Mouse (Mus musculus) heart, adult 8-10 months (tissue): ENCODE measurements around the gene Ptpa. TPM values are rescaled to one million over a fixed set of nuclear protein-coding genes. Genes with fewer than 3 reads are reported as not detected.
A peak's percentile ranks its signal among the peaks of the same experiment; 100 is the strongest.
"Not testable (repeated sequence)": the region's sequence is repeated elsewhere in the genome, so short reads cannot be mapped to it uniquely, and the experiment has no call there.

ENCODE experiments used
- DNase-seq: peaks from one replicate; pipeline ENCODE4 v3.0.0; 2022; ENCODE audit warnings: low spot score
- total RNA-seq, 4 experiments: library from RNA; stranded (reverse); gene quantifications; 2 replicates each; pipeline ENCODE4 v1.2.4; 2022

The Ptpa gene
- total RNA-seq, 4 experiments from 2014 or later: 74.6 to 100 (median 83.0) TPM

- no peak for DNase-seq
These were observed 13.4 kb upstream of the Ptpa start for GRCm38 (mm10) chr2:30402351-30402826.

GRCm38 (mm10) chr2:30402843-30403242 lies 13.0 kb upstream of the Ptpa start:
- no peak for DNase-seq

GRCm38 (mm10) chr2:30403870-30404269 lies 12.0 kb upstream of the Ptpa start:
- DNase-seq: no peak

GRCm38 (mm10) chr2:30407221-30407620 lies 8.6 kb upstream of the Ptpa start:
- DNase-seq: no peak

GRCm38 (mm10) chr2:30407778-30408177 lies 8.1 kb upstream of the Ptpa start:
- no peak for DNase-seq

DNA sequence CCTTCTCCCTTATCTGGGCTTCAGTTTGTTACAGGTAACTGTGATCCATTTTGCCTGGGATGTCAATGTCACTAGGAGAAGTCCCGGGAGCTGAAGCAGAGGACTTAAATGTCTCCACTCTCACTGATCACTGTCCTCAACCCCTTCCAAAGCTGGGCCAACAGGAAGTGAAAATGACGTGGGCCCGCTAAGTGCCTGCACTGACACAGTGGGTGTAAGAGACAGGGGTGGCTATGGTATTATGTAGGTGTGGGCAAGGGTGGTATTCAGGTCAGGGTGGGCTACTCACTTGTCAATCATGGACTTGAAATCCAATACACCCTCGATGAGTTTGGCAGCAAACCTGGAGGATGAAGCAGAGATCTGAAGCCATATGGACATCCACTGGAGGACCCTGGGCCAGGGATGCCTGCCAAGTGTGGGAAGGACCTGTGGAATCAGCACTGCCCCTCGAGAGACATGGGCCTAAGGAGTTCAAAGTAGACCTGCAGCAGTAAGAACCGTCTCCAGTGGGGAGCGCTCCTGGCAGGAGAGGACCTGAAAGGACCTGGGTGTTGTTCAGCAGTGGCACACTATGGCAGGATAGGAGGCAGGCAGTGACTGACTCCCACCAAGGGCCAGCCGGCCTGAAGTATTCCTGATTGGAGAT lies 7.3 kb upstream of the Ptpa start:
- DNase-seq: no peak

GRCm38 (mm10) chr2:30409454-30410176 lies 6.2 kb upstream of the Ptpa start:
- peak; percentile 67 for DNase-seq

DNA sequence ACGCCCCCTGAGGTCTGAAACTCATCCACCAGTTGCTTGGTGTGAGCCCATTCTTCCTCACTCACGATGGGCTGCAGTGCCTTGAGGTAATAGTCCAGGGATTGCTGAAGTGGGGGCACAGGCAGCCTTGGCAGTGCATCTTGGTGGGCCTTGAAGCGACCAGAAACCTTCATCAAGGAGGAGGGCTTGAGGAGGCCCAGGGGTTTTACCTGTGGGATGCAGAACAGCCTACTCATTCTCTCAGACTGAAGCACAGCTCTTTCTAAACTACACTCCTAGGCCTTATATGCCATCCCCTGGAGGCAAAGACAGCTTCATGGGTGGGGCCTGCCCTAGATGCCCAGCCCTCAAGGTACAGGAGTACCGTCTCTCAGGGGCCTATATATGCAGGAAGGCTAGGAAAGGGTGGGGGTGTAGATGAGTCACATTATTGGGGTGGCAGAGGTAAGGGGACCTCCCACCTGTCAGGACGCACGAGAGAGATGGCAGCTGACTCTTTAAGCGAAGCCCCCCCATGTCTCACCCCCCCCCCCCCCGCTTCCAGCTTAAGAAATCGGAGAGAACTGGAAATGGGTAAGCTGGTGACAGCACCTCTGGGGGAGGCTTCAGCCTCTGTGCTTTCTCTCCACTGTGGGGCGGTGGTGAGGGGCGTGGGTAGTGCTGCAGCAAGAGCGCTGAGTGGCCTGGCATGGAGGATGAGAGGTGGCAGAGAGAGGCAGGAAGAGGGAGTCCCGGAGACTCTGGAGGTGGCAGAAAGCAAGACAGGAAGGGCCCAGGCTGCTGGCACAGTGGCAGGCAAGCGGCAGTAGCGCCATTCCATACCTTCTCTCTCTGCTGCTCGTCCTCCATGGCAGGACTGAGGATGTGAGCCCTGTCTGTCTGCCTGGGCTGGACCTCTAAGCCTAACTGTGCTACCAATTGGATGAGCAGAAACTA lies 2.5 kb upstream of the Ptpa start:
- no peak for DNase-seq

DNA sequence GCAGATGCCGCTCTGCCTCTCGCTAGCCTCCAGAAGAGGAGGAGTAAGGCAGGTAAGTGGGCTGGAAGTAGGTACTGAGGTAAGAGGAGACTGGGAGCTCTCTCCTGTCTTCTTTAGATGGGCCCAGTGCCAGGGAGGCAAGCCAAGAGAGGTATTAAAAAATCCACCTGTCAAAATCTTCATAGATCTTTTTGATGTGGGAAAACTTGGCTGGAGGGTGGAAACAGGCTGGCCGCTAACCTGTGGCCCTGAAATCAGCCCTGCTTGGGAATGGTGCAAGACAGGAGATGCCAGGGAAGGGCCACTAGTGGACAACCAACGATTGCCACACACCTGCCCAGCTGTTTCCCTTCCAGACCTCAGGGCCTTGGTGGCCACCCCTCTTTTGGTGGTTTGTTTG lies 1.7 kb upstream of the Ptpa start:
- no peak for DNase-seq

- DNase-seq: no peak
These were observed 1.2 kb upstream of the Ptpa start for GRCm38 (mm10) chr2:30414681-30415080.

DNA sequence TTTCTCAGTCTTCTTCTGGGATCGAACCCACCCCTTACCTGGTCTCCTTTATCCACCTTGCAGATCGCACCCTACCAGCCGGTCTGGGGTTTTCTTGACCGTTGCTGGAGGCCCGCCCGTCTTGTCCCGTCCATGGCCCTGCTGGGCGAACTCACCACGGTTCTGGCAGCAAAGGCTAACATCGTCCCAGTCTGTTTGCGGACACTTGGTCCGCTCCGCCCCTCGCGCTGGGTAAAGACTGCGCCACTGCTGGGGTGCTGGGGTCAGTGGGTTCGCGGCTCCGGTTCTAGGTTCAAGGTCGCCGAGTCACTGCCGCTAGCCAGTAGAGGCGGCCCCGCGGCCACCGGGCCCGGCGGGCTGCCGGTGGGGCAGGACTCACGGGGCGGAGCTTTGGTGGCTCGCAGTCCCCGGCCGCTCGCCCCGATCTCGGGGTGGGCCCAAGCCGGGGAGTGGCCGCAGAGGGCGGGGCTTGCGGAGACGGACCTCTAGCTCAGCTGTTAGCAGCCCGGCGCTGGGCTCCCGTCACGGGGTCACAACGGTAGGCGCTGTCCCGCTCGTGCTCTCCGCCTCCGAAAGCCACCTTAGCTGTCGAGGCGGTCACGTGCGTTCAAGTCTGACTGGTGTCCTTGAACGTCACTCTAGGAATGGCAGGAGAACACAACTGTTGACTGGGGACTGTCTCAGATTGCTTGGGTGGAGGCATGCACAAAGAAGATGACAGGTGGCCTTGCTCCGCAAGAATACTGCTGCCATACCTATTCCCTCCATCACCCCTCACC lies 493 bp upstream of the Ptpa start, which contains the start of gene Crat:
Crat (minus strand) TSS at position 657 of the 779 bp plus-strand sequence.
- peak; percentile 94 for DNase-seq

DNA sequence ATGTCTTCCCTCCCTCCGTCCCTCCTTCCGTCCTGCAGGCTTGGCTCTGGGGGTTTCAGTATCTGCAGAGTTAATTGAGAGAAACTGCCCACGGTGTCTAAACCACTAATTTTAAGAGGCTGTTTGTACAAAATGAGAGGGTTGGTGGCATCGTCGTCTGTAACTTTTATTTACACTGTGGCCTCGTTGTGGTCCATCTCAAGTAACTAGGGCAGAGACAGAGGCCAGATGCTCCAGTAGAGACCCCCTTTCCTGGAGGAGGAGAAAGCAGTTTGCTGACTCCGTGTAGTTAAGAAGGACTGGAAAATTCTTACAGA lies 768 bp downstream of the Ptpa start:
- no peak for DNase-seq

DNA sequence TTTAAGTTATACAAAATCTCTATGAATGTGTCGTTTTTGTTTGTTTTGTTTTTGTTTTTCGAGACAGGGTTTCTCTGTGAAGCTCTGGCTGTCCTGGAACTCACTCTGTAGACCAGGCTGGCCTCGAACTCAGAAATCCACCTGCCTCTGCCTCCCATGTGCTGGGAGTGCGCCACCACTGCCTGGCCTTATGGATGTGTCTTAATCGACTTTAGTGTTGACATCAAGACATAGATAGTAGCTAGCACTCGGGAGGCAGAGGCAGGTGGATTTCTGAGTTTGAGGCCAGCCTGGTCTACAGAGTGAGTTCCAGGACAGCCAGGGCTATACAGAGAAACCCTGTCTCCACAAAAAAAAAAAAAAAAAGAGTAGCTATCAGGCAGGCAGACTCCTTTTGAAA lies 1.3 kb downstream of the Ptpa start:
- not testable (repeated sequence) for DNase-seq

- DNase-seq: no peak
These were observed 1.8 kb downstream of the Ptpa start for GRCm38 (mm10) chr2:30417595-30418165.

DNA sequence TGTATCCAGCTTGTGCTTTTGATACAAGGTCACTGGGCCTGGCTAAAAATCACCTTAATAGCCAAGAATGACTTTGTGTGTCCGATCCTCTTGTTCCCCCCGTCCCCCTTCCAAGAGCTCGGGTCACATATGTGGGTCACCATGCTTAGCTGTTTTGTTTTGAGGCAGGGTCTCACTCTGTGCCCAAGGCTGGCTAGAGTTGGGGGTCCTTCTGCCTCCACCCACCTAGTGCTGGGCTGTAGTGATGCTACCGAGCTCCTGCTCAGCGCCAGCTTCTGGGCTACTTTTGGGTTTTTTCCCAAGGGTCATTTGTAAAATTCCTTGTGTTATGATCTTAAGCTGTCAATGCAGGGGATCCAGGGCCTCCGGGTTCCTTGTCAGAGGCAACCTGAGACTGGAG lies 2.4 kb downstream of the Ptpa start:
- no peak for DNase-seq

DNA sequence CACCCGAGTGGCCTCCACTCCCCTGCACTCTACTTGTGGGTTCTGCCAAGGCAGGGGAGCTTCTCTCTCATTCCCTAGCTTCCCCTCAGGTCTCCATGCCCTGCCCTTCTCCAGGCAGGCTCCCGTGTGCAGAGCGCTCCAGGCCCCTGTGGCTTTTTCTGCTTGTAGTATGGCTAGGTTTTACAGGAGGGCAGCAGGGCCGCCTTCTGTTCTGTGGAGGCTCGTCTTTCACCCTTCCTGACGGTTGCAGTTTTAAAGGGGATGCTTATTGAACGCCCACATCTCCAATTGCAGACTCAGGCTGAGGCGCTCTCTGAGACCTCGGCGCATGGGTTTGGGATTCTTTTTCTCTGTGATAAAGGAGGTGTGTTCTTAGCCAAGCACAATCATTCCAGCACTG lies 3.3 kb downstream of the Ptpa start:
- no peak for DNase-seq

GRCm38 (mm10) chr2:30421432-30421831 lies 5.6 kb downstream of the Ptpa start:
- no peak for DNase-seq

DNA sequence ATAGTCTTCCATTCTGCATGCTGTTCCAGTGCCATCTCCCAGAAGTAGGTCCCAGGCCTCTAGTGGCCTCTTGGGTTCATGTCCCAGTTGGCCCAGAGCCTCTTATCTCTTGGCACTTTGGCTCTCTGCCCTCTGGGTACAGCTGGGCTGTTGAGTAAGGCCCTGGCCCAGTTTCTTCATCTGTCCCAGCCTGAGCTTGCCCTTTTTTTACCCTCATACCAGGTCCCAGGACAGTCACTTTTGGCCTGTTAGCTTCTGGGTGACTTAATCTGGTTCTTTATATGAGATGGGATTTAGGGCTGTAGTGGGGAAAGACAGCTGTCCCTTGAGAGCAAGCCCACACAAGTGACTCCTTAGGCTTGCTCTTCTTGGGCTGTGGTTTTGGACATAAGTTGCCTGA lies 13.3 kb downstream of the Ptpa start:
- no peak for DNase-seq

DNA sequence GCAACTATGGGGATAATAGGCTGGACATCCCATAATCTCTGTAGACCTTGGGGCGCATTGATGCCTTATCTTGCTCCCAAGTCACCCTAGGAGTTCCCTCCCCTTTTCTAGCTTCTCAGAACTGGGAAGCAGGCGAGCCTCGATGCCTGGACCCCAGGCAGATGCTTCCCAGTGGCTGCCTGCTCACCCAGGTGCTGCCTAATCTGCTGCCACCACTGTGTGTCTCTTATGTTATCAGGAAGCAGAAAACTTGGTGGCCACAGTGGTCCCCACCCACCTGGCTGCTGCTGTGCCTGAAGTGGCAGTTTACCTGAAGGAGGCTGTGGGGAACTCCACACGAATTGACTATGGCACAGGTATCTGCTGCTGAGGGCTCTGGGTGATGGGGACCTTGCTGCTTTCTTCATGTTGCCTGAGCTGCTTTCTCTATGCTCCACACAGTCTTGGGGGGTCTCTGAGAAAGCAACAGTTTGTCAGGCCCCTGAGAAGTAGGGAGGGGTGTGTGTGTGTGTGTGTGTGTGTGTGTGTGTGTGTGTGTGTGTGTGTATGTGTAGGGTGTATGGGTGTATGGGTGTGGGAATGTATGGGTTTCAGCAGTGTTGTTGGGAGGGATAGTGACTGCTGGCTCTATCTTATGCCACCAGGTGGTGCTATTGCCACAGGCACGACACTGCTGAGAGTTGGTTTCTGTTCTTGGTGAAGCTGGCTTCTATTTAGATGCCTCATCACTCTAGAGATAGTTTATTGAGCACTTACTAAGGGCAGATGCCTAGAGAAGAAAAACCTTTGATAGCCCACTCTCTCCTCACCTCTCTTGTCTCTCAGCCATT lies 19.7 kb downstream of the Ptpa start:
- no peak for DNase-seq

- no peak for DNase-seq
These were observed 20.3 kb downstream of the Ptpa start for GRCm38 (mm10) chr2:30436156-30436545.
